Mouse (Mus musculus) left cerebral cortex, adult 18-20 months (tissue): ENCODE results near the gene Arl13b. TPM values are rescaled to one million over a fixed set of nuclear protein-coding genes. Genes with fewer than 3 reads are reported as not detected.

ENCODE experiments used
- microRNA-seq, 2 experiments: library from miRNA; unstranded; fragments of <30 nt; microRNA quantifications; one replicate each; pipeline ENCODE4 v1.2.0; 2021
- total RNA-seq, 2 experiments: library from RNA; stranded (reverse); gene quantifications; 2 replicates each; pipeline ENCODE4 v1.2.3; 2021

Arl13b gene
- total RNA-seq, 2 experiments from 2014 or later, result 10.2 to 11.8 TPM

Small RNAs within 50 kb of the gene (microRNA-seq; reads per million reads assigned to microRNA genes)
- 0 reads per million in 2 experiments for gene Gm25986

Other genes with a start within 250 kb of the Arl13b start
- gene Nsun3, start 60.2 kb downstream of the Arl13b start, total RNA-seq, result 10 to 100 TPM; 10.1 to 14.1 TPM
- gene Stx19, start 32.4 kb downstream of the Arl13b start, total RNA-seq, result not detected
- gene Pros1, start 7.3 kb upstream of the Arl13b start, total RNA-seq, result 1 to 10 TPM; 9.6 to 9.8 TPM